Mouse (Mus musculus): ENCODE results near the gene Plcg2.

DNA sequence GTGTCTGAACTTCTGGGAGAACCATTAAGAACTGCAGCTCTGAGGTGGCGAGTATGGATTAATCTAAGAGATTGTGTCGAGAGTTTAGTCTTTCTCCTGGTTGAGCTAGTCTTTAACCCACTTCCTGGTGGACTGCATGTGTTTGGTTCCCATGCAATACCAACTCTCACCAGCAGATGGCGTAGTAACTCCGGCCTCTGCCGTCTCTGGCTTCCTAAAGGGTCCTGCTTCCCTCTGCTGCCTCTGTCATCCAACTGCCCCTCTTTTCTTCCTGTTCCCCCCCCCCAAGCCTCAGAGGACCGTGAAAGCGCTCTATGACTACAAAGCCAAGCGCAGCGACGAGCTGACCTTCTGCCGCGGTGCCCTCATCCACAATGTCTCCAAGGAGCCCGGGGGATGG is 102.7 kb downstream of the Plcg2 start:
- TF ChIP-seq CTCF (IDR thresholded peaks at IDR 0.05; ENCODE audit: low read depth) (peak; percentile 77), EP300 (IDR thresholded peaks at IDR 0.05; ENCODE audit: low read depth) (no peak)

Measured in liver, postnatal 0 days (tissue).